Mouse (Mus musculus): Measurements from ENCODE around the gene Vwa1. TPM values are rescaled to one million over a fixed set of nuclear protein-coding genes. Genes with fewer than 3 reads are reported as not detected.
"Not testable (repeated sequence)": the region's sequence is repeated elsewhere in the genome, so short reads cannot be mapped to it uniquely, and the experiment has no call there.

Gene Vwa1
- total RNA-seq, 2 experiments from 2014 or later: 16.3 to 17.0 TPM

GRCm38 (mm10) chr4:155759862-155760612, 14.5 kb downstream of the Vwa1 start:
- intact Hi-C loops (cut with DNase I): no loop called here
- no peak for DNase-seq (ENCODE audit: low spot score in 2 of 2)

GRCm38 (mm10) chr4:155757011-155757410, 17.5 kb downstream of the Vwa1 start:
- no peak for DNase-seq (ENCODE audit: low spot score in 2 of 2)
- intact Hi-C loops (cut with DNase I): no loop called here

- intact Hi-C loops (cut with DNase I): no loop called here
- DNase-seq (ENCODE audit: low spot score in 2 of 2): no peak
Observed at GRCm38 (mm10) chr4:155746575-155747490, 27.7 kb downstream of the Vwa1 start.

- intact Hi-C loops (cut with DNase I): no loop called here
- DNase-seq (ENCODE audit: low spot score in 2 of 2): no peak
Observed at GRCm38 (mm10) chr4:155746036-155746548, 28.4 kb downstream of the Vwa1 start.

- intact Hi-C loops (cut with DNase I): no loop called here
- no peak for DNase-seq (ENCODE audit: low spot score in 2 of 2)
Observed at GRCm38 (mm10) chr4:155745136-155745535, 29.4 kb downstream of the Vwa1 start.

GRCm38 (mm10) chr4:155744474-155744873, 30.0 kb downstream of the Vwa1 start:
- no peak for DNase-seq (ENCODE audit: low spot score in 2 of 2)
- intact Hi-C loops (cut with DNase I): no loop called here

GRCm38 (mm10) chr4:155742684-155743083, 31.8 kb downstream of the Vwa1 start:
- intact Hi-C loops (cut with DNase I): no loop called here
- DNase-seq (ENCODE audit: low spot score in 2 of 2): no peak

- DNase-seq (ENCODE audit: low spot score in 2 of 2); intact Hi-C loops (cut with DNase I): not testable (repeated sequence)
Observed at GRCm38 (mm10) chr4:155740681-155741080, 33.8 kb downstream of the Vwa1 start.

- DNase-seq (ENCODE audit: low spot score in 2 of 2): no peak
- intact Hi-C loops (cut with DNase I): no loop called here
Observed at GRCm38 (mm10) chr4:155739741-155740636, 34.5 kb downstream of the Vwa1 start.

GRCm38 (mm10) chr4:155739152-155739551, 35.3 kb downstream of the Vwa1 start:
- intact Hi-C loops (cut with DNase I): no loop called here
- no peak for DNase-seq (ENCODE audit: low spot score in 2 of 2)

GRCm38 (mm10) chr4:155738262-155738661, 36.2 kb downstream of the Vwa1 start:
- peak; percentile 60 to 76 for DNase-seq (ENCODE audit: low spot score in 2 of 2)
- intact Hi-C loops (cut with DNase I): no loop called here

- no peak for DNase-seq (ENCODE audit: low spot score in 2 of 2)
- intact Hi-C loops (cut with DNase I): no loop called here
Observed at GRCm38 (mm10) chr4:155736421-155736820, 38.1 kb downstream of the Vwa1 start.

- no peak for DNase-seq (ENCODE audit: low spot score in 2 of 2)
- intact Hi-C loops (cut with DNase I): no loop called here
Observed at GRCm38 (mm10) chr4:155735788-155736187, 38.7 kb downstream of the Vwa1 start.

- DNase-seq (ENCODE audit: low spot score in 2 of 2): peak; percentile 30 to 32
- intact Hi-C loops (cut with DNase I): no loop called here
Observed at GRCm38 (mm10) chr4:155734951-155735702, 39.4 kb downstream of the Vwa1 start.

- DNase-seq (ENCODE audit: low spot score in 2 of 2): peak; percentile 87 to 90
- intact Hi-C loops (cut with DNase I): no loop called here
Observed at GRCm38 (mm10) chr4:155734350-155734941, 40.1 kb downstream of the Vwa1 start, which contains the start of gene Tmem240. Gene Tmem240 (plus strand): TSS chr4:155734800.

GRCm38 (mm10) chr4:155733267-155733666, 41.2 kb downstream of the Vwa1 start:
- DNase-seq (ENCODE audit: low spot score in 2 of 2): no peak
- intact Hi-C loops (cut with DNase I): no loop called here

- no peak for DNase-seq (ENCODE audit: low spot score in 2 of 2)
- intact Hi-C loops (cut with DNase I): no loop called here
Observed at GRCm38 (mm10) chr4:155727993-155728392, 46.5 kb downstream of the Vwa1 start.

- intact Hi-C loops (cut with DNase I): no loop called here
- DNase-seq (ENCODE audit: low spot score in 2 of 2): peak in 1 of 2 experiments; percentile 39
Observed at GRCm38 (mm10) chr4:155721668-155722083, 52.8 kb downstream of the Vwa1 start.

Measured in left cerebral cortex, postnatal 14 days (tissue).